Mouse (Mus musculus) limb, embryonic 12.5 days (tissue): Measurements from ENCODE around the gene Wdr90. TPM values are rescaled to one million over a fixed set of nuclear protein-coding genes. Genes with fewer than 3 reads are reported as not detected.
"Not testable (repeated sequence)": the region's sequence is repeated elsewhere in the genome, so short reads cannot be mapped to it uniquely, and the experiment has no call there.

Experiments
- ATAC-seq: fragments of 200-750 bp; cut with Nextera tagmentation; 2 replicates; pipeline ENCODE4 v1.8.0; 2017; ENCODE audit warnings: low read depth, moderate TSS enrichment; ENCODE audit not compliant: insufficient number of reproducible peaks, insufficient read depth, low FRiP score, low TSS enrichment
- H3K27ac ChIP-seq: fragments of 300-500 bp; sonication (generic); 2 replicates; pipeline ENCODE4 v1.5.1; 2016; ENCODE audit warnings: mild to moderate bottlenecking, moderate library complexity
- H3K27me3 ChIP-seq: fragments of 300-500 bp; sonication (generic); 2 replicates; pipeline ENCODE4 v1.6.1; 2016; ENCODE audit warnings: mild to moderate bottlenecking, moderate library complexity
- H3K36me3 ChIP-seq: fragments of 300-500 bp; sonication (generic); 2 replicates; pipeline ENCODE4 v1.6.1; 2016; ENCODE audit warnings: mild to moderate bottlenecking, moderate library complexity
- H3K4me1 ChIP-seq: fragments of 300-500 bp; sonication (generic); replicated peaks from 2 replicates; pipeline ENCODE4 v1.6.1; 2016
- H3K4me2 ChIP-seq: fragments of 300-500 bp; sonication (generic); 2 replicates; pipeline ENCODE4 v1.6.1; 2016; ENCODE audit warnings: mild to moderate bottlenecking, moderate library complexity
- H3K4me3 ChIP-seq: fragments of 300-500 bp; sonication (generic); replicated peaks from 2 replicates; pipeline ENCODE4 v1.5.1; 2016; ENCODE audit warnings: mild to moderate bottlenecking
- H3K9ac ChIP-seq: fragments of 300-500 bp; sonication (generic); replicated peaks from 2 replicates; pipeline ENCODE4 v1.6.1; 2016; ENCODE audit warnings: mild to moderate bottlenecking, moderate library complexity
- H3K9me3 ChIP-seq: fragments of 300-500 bp; sonication (generic); 2 replicates; pipeline ENCODE4 v1.6.1; 2016; ENCODE audit warnings: mild to moderate bottlenecking, moderate library complexity
- WGBS: fragments of 180-500 bp; shearing (Covaris S2); methylation state at CpG from one replicate; pipeline ENCODE4 v1.1.7; 2016; 5-methylcytosine and 5-hydroxymethylcytosine counted together
- polyA plus RNA-seq: library from polyadenylated mRNA; unstranded; fragments of >200 nt; fragmentation: Nextera tagmentation; extraction: Ambion mirVana; gene quantifications from 2 replicates; pipeline ENCODE4 v1.2.1, GENCODE M21; 2016

Gene Wdr90
- polyA plus RNA-seq, 1 experiment from 2014 or later = 45.5 TPM

DNA sequence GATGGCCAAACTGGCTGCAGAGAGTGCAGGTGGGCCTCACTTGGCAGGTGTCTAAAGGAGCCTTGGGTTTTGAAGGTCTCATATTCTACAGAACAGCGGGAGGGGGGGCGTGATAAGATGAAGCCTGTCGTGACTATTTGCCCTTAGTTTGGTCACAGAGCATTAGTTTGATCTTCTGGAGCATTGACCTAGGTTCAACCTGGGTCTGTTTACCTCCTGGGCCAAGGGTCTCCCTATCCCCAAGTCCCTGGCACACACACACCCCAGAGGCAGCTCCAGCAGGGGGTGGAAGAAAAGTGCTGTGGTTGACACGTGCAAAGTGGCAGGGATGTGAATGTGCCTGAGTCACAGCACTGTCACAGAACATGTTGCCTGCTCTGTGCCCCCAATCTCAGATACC is 50.4 kb downstream of the Wdr90 start:
- ATAC-seq = no peak
- Histone ChIP-seq H3K4me2 (no peak overlapping the region), H3K9ac (no peak overlapping the region), H3K27me3 (peaks cover 83% of the 10 kb centered on the region), H3K4me3 (no peak overlapping the region), H3K27ac (no peak overlapping the region), H3K9me3 (no peaks in the 10 kb centered on the region), H3K36me3 (no peaks in the 10 kb centered on the region), H3K4me1 (peaks cover 8% of the 10 kb centered on the region)
- WGBS = 72% methylated on average over 4 of the region's 4 CpGs

DNA sequence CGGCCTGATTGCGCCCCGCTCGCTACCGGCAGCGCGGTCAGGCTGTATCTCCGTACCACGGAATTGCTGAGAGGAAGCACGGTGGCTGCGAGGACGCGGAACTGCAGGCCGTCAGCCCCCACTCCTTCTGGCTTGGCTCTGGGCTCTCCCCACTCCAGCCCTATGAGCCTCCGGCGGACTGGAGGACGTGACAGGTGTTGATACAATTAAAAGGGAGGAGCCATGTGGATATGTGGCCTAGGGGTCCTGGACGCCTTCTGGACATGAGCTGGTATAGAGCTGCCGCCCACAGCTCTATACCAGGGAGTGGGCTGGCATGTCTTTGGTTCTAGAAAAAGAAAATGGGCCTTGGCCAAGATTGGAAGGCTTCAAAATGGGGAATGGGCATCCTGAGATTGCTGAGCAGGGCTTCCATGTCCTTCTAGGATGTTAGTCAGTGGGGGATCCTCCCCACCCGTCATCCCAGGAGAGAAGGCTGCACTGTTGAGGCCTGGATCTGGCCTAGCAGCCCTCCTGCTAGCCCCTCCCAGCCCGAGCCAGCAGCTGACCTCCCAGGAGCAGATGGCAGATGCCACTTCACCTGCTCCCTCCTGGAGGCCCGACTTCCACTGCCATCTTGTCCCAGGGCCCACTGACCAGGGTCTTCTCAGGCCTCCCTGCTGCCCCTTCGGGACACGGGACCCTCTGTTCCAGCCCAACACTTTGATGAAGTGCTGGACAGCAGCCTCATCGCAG is 51.5 kb downstream of the Wdr90 start:
- WGBS = 12% methylated on average over 25 of the region's 25 CpGs
- Histone ChIP-seq H3K9ac (peak overlapping the region; percentile 66), H3K4me3 (peak overlapping the region; percentile 71), H3K4me2 (peak overlapping the region; percentile 96), H3K36me3 (no peaks in the 10 kb centered on the region), H3K27ac (no peak overlapping the region), H3K9me3 (no peaks in the 10 kb centered on the region), H3K4me1 (peaks cover 8% of the 10 kb centered on the region), H3K27me3 (peaks cover 81% of the 10 kb centered on the region)
- no peak; the same call in 1 of the 2 replicates for ATAC-seq

DNA sequence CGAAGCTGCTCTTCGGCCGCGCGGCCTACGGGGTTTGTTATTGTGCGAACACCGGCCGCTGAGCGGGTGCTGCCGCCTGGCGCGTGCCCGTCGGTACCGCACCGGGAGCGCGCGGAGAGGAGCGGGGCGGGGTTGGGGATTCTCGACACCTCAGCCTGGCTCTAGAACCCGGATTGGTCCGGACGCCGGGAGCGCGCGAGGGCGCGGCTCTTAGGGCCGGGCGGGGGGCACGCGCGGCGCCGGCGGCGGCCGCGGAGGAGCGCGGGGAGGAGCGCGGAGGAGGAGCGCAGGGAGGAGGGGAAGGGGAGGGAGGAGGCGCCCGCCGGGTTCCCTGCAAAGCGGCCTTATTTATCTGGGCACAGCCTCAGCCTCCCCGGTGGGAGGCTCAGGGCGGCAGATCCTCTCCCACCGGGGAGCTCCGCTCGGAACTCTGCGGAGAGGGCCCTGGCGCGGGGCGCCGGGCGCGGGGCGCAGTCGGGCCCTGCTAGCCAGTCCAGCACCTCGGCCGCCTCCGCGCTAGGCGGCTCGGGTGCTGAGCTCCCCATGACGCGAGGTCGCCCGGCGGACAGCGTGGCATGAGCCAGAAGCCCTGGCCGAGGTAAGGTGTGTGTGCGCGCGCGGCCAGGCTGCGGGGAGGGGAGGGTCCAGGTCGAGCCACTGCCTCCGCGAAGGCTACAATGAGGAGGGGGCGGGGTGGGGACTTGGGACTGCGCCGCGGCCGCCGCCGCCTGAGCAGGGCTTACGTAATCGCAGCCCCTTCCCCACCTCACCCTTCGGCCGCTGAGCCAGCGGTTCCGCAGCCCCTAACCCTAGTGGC is 52.3 kb downstream of the Wdr90 start, which contains the start of gene Fbxl16:
Fbxl16 (plus strand) TSS at position 297 of the 817 bp plus-strand sequence.
- H3K4me2 ChIP-seq = peak within 1 kb of the TSS; percentile 96
- H3K27ac ChIP-seq = no peak within 1 kb of the TSS
- ATAC-seq = peak; percentile 60
- WGBS = under 1% methylated on average over 97 of the region's 100 CpGs
- H3K36me3 ChIP-seq = no peaks in the 10 kb centered on the region
- no peaks in the 10 kb centered on the region for H3K9me3 ChIP-seq
- peaks cover 8% of the 10 kb centered on the region for H3K4me1 ChIP-seq
- H3K27me3 ChIP-seq = peaks cover 79% of the 10 kb centered on the region
- H3K9ac ChIP-seq = peak within 1 kb of the TSS; percentile 66
- H3K4me3 ChIP-seq = peak within 1 kb of the TSS; percentile 71

DNA sequence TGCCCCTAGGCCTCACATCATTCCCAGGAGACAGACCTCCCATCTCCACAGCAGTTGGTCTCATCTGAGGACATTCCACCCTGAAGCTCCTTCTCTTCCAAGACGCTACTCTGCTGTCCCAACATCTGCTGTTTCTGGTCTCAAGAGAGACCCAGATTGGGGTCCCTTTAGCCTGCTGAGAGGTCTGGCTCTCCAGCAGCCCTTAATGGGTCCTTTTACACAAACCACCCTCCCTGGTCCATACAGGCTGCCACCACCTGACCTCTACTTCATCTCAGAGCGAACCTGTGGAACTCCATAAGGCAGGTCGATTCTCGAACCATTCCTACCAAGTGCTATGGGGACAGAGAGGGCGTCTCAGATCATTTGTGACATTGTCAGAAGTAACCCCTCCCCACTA is 53.3 kb downstream of the Wdr90 start:
- H3K4me1 ChIP-seq = peaks cover 8% of the 10 kb centered on the region
- no peak overlapping the region for H3K27ac ChIP-seq
- WGBS = 42% methylated on average over 5 of the region's 5 CpGs
- peak overlapping the region; percentile 96 for H3K4me2 ChIP-seq
- peaks cover 79% of the 10 kb centered on the region for H3K27me3 ChIP-seq
- H3K9me3 ChIP-seq = no peaks in the 10 kb centered on the region
- peak overlapping the region; percentile 71; the same call in 1 of the 2 replicates for H3K4me3 ChIP-seq
- 0 out of 2 replicates have a peak overlapping the region, but pooled peaks have one; percentile 66 for H3K9ac ChIP-seq
- no peaks in the 10 kb centered on the region for H3K36me3 ChIP-seq
- ATAC-seq = no peak

DNA sequence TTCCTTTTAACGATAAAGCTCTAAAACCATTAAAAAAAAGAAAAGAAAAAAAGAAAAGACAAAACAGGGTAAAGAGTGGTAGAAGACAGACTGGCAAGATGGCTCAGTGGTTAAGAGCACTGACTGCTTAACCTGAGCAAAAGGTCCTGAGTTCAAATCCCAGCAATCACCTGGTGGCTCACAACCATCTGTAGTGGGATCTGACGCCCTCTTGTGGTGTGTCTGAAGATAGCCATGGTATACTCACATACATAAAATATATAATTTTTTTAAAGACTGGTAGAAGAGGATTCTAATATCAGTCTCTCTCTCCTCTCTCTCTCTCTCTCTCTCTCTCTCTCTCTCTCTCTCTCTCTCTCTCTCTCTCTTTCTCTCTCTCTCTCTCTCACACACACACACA is 53.8 kb downstream of the Wdr90 start:
- WGBS = 47% methylated on average over 2 of the region's 2 CpGs
- H3K4me1 ChIP-seq, H3K27ac ChIP-seq, H3K36me3 ChIP-seq, H3K9me3 ChIP-seq, H3K9ac ChIP-seq, H3K4me2 ChIP-seq, H3K4me3 ChIP-seq, ATAC-seq: not testable (repeated sequence)
- peaks cover 79% of the 10 kb centered on the region for H3K27me3 ChIP-seq

DNA sequence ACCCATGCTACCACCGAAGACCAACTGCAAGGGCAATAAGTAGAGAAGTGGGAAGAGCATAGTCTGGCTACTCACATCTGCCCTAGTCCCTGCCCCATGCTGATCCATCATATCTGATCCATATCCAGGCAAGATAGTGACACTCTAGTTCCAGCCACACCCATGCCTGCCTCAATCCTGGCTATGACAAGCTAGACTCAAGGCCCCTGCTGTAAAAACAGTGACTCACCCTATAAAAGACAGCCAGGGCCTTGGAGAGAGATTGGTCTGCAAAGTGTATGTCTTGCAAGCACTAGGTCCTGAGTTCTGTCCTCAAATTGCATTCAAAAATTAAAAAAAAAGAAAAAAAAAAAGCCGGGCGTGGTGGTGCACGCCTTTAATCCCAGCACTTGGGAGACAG is 54.8 kb downstream of the Wdr90 start:
- Histone ChIP-seq H3K27ac (no peak overlapping the region), H3K4me3 (no peak overlapping the region), H3K9me3 (no peaks in the 10 kb centered on the region), H3K9ac (no peak overlapping the region), H3K36me3 (no peaks in the 10 kb centered on the region), H3K4me1 (peaks cover 8% of the 10 kb centered on the region), H3K27me3 (peaks cover 75% of the 10 kb centered on the region), H3K4me2 (no peak overlapping the region)
- 74% methylated on average over 4 of the region's 4 CpGs for WGBS
- ATAC-seq = no peak

DNA sequence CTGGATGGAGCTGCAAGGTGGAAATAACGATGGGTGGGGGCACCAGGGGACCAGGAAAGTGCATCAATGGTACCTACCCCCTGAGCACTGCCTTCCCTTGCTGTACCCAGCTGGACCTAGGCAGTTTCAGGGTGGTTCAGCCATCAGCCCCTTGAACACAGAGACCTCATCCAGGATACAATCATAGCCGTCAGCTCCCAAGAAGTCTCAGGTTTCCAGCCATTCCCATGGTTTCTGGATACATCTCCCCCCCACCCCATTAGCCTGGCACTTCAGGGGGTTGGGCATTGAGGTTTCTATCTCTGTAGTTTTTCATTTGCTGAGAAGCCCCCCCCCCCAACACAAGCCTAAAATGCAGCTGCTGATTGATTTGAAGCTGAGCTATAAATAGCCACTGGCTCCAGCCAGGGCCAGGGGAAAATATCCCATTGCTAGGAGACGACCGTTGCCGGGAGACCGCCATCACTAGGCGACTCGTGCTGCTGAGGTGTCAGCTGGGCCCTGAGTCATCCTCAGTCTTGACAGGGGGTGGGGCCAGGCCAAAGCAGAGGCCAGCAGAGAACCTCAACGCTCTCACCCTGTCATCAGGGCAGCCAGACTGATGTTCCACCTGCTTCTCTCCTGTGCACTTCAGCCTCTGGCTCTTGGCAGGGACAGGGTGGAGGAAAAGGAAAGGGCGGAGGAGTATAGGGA is 58.3 kb downstream of the Wdr90 start:
- Histone ChIP-seq H3K4me3 (no peak overlapping the region), H3K4me2 (no peak overlapping the region), H3K27me3 (peaks cover 43% of the 10 kb centered on the region), H3K4me1 (no peaks in the 10 kb centered on the region), H3K9ac (no peak overlapping the region), H3K9me3 (no peaks in the 10 kb centered on the region), H3K36me3 (no peaks in the 10 kb centered on the region), H3K27ac (no peak overlapping the region)
- ATAC-seq = no peak
- 15% methylated on average over 10 of the region's 10 CpGs for WGBS

DNA sequence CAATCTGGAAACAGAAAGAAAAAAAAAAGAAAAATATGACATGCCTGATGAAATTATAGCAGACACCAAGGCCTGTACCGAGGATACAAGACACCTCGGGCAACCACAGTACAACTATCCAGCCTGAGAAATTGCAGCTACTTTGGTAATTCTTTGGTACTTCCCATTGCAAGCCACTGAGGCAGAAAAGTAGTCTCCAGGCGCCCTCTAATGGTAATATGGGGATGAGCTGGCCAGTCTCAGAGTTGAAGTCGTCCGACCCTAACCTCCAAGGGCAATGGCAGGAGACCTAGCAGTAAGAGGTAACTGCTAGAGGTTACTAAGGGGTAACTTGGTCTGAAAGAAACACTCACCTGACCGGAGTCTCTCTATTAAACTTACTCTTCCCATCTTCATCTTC is 60.3 kb downstream of the Wdr90 start:
- Histone ChIP-seq H3K9me3 (no peaks in the 10 kb centered on the region), H3K4me1 (peaks cover 10% of the 10 kb centered on the region), H3K9ac (no peak overlapping the region), H3K27me3 (peaks cover 28% of the 10 kb centered on the region), H3K27ac (no peak overlapping the region), H3K4me3 (no peak overlapping the region), H3K4me2 (no peak overlapping the region), H3K36me3 (no peaks in the 10 kb centered on the region)
- WGBS = 10% methylated on average over 6 of the region's 6 CpGs
- no peak for ATAC-seq

DNA sequence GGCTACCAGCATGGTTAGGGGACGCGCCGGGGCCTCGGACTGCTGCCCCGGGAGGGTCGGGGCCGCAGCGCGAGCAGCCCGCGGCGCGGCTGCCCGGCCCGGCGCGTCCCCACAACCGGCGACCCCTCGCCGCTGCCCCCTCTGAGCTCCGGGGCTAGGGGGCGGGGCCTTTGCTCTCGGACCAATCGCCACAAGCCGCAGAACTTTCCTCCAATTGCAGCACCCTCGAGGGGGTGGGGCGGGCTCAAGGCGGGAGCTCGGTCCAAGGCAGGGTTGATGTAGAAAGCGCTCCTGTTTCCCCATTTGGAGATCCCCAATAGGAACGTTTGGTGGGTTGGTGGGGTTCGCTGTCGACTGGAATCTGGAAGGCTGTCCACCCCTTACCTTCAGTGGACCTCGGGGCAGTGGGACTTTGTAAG is 64.3 kb downstream of the Wdr90 start, which contains the start of gene Metrn:
Metrn (minus strand) TSS at position 186 of the 419 bp plus-strand sequence.
- peak within 1 kb of the TSS; percentile 84 for H3K4me3 ChIP-seq
- peak; percentile 78 for ATAC-seq
- H3K4me2 ChIP-seq = peak within 1 kb of the TSS; percentile 99
- no peaks in the 10 kb centered on the region for H3K9me3 ChIP-seq
- under 1% methylated on average over 35 of the region's 35 CpGs for WGBS
- peak within 1 kb of the TSS; percentile 69 for H3K27ac ChIP-seq
- H3K4me1 ChIP-seq = peaks cover 40% of the 10 kb centered on the region
- H3K36me3 ChIP-seq = 0 out of 2 replicates have a peak, but pooled peaks cover 10% of the 10 kb centered on the region
- H3K9ac ChIP-seq = peak within 1 kb of the TSS; percentile 79
- 0 out of 2 replicates have a peak, but pooled peaks cover 5% of the 10 kb centered on the region for H3K27me3 ChIP-seq

DNA sequence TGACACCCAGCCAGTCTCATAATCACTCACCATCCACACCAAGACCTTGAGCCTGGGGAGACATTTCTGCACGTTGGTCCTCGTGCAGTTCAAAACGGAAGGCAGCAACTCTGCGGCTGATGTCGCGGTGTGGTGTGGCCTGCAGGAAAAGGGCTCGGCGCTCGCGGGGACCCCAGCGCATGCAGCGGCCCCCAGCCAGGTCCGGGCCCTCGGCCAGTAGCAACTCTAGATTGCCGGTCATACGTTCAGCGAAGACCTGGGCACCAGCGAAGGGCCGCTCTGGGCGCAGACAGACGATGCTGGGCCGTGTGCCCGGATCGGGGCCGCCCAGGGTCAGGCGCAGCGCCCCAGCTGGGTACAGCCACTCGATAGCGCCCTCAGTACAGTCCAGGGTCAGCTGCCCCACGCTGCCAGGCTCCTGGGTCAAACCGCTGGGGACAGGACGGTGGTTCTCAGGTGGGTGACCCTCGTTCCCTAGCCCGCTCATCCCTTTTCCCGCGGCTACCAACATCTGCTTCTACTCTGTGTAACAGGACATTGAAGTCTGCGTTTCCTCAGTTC is 65.0 kb downstream of the Wdr90 start:
- 0 out of 2 replicates have a peak, but pooled peaks cover 10% of the 10 kb centered on the region for H3K36me3 ChIP-seq
- 0 out of 2 replicates have a peak, but pooled peaks cover 1% of the 10 kb centered on the region for H3K27me3 ChIP-seq
- H3K4me3 ChIP-seq = peak overlapping the region; percentile 84
- no peaks in the 10 kb centered on the region for H3K9me3 ChIP-seq
- H3K9ac ChIP-seq = peak overlapping the region; percentile 79
- H3K4me1 ChIP-seq = peaks cover 44% of the 10 kb centered on the region
- ATAC-seq = peak; percentile 11; the same call in 1 of the 2 replicates
- under 1% methylated on average over 37 of the region's 37 CpGs for WGBS
- peak overlapping the region; percentile 69; the same call in 1 of the 2 replicates for H3K27ac ChIP-seq
- peak overlapping the region; percentile 99 for H3K4me2 ChIP-seq
